Comparison of ENCODE assay signal across 12 mouse cellular contexts in genomic region chr10:3490052-3490451, GRCm38 (mm10). TPM values are rescaled to one million over a fixed set of nuclear protein-coding genes. Genes with fewer than 3 reads are reported as not detected.
"Had no signal": no experiment of that assay in that cellular context is flagged by ENCODE, and none has a peak within 500 bp of the region (broad histone marks: within the 10 kb centered on the region; RNA-seq: fewer than 3 reads in every experiment).

No protein-coding gene starts in this region.

- H3K36me3 ChIP-seq: kidney, embryonic 15.5 days; limb, embryonic 10.5 days; liver, embryonic 15.5 days; midbrain, embryonic 13.5 days; neural tube, embryonic 12.5 days had no signal

- H3K27me3 ChIP-seq: kidney, embryonic 15.5 days; liver, embryonic 15.5 days; midbrain, embryonic 13.5 days; neural tube, embryonic 12.5 days had no signal

- H3K9me3 ChIP-seq: kidney, embryonic 15.5 days; limb, embryonic 10.5 days; liver, embryonic 15.5 days; midbrain, embryonic 13.5 days; neural tube, embryonic 12.5 days had no signal

- H3K4me3 ChIP-seq: kidney, embryonic 15.5 days; layer of hippocampus, adult 2 months; limb, embryonic 10.5 days; liver, embryonic 15.5 days; midbrain, embryonic 13.5 days; neural tube, embryonic 12.5 days had no signal

- H3K4me2 ChIP-seq: kidney, embryonic 15.5 days; liver, embryonic 11.5 days; liver, embryonic 15.5 days; midbrain, embryonic 13.5 days; neural tube, embryonic 12.5 days had no signal

- H3K9ac ChIP-seq: kidney, embryonic 15.5 days; liver, embryonic 15.5 days; midbrain, embryonic 13.5 days; neural tube, embryonic 12.5 days had no signal

- H3K27ac ChIP-seq: kidney, embryonic 15.5 days; layer of hippocampus, adult 2 months; limb, embryonic 10.5 days; liver, embryonic 15.5 days; midbrain, embryonic 13.5 days; neural tube, embryonic 12.5 days; stomach, postnatal 0 days had no signal

- DNase-seq: kidney, postnatal 4 days; lung, adult 2 months; lung, postnatal 36 days had no signal

- ATAC-seq: lung, postnatal 0 days; midbrain, embryonic 13.5 days had no signal

- H3K4me1 ChIP-seq: kidney, embryonic 15.5 days; limb, embryonic 10.5 days; liver, embryonic 15.5 days; midbrain, embryonic 13.5 days; neural tube, embryonic 12.5 days had no signal

RNA-seq across cellular contexts. Expression of gene Iyd, which starts 50.0 kb away (rescaled TPM):
- polyA plus RNA-seq: limb, embryonic 10.5 days; neural tube, embryonic 12.5 days had no signal
